Mouse (Mus musculus) limb, embryonic 12.5 days (tissue): Measurements from ENCODE around the gene C130032M10Rik. TPM values are rescaled to one million over a fixed set of nuclear protein-coding genes. Genes with fewer than 3 reads are reported as not detected.

Experiments used
- ATAC-seq: fragments of 200-750 bp; cut with Nextera tagmentation; 2 replicates; pipeline ENCODE4 v1.8.0; 2017; ENCODE audit warnings: low read depth, moderate TSS enrichment; ENCODE audit not compliant: insufficient number of reproducible peaks, insufficient read depth, low FRiP score, low TSS enrichment
- H3K27ac ChIP-seq: fragments of 300-500 bp; sonication (generic); 2 replicates; pipeline ENCODE4 v1.5.1; 2016; ENCODE audit warnings: mild to moderate bottlenecking, moderate library complexity
- H3K27me3 ChIP-seq: fragments of 300-500 bp; sonication (generic); 2 replicates; pipeline ENCODE4 v1.6.1; 2016; ENCODE audit warnings: mild to moderate bottlenecking, moderate library complexity
- H3K36me3 ChIP-seq: fragments of 300-500 bp; sonication (generic); 2 replicates; pipeline ENCODE4 v1.6.1; 2016; ENCODE audit warnings: mild to moderate bottlenecking, moderate library complexity
- H3K4me1 ChIP-seq: fragments of 300-500 bp; sonication (generic); replicated peaks from 2 replicates; pipeline ENCODE4 v1.6.1; 2016
- H3K4me2 ChIP-seq: fragments of 300-500 bp; sonication (generic); 2 replicates; pipeline ENCODE4 v1.6.1; 2016; ENCODE audit warnings: mild to moderate bottlenecking, moderate library complexity
- H3K4me3 ChIP-seq: fragments of 300-500 bp; sonication (generic); replicated peaks from 2 replicates; pipeline ENCODE4 v1.5.1; 2016; ENCODE audit warnings: mild to moderate bottlenecking
- H3K9ac ChIP-seq: fragments of 300-500 bp; sonication (generic); replicated peaks from 2 replicates; pipeline ENCODE4 v1.6.1; 2016; ENCODE audit warnings: mild to moderate bottlenecking, moderate library complexity
- H3K9me3 ChIP-seq: fragments of 300-500 bp; sonication (generic); 2 replicates; pipeline ENCODE4 v1.6.1; 2016; ENCODE audit warnings: mild to moderate bottlenecking, moderate library complexity
- WGBS: fragments of 180-500 bp; shearing (Covaris S2); methylation state at CpG from one replicate; pipeline ENCODE4 v1.1.7; 2016; 5-methylcytosine and 5-hydroxymethylcytosine counted together
- polyA plus RNA-seq: library from polyadenylated mRNA; unstranded; fragments of >200 nt; fragmentation: Nextera tagmentation; extraction: Ambion mirVana; gene quantifications from 2 replicates; pipeline ENCODE4 v1.2.1, GENCODE M21; 2016

The C130032M10Rik gene
- polyA plus RNA-seq, 1 experiment from 2014 or later: 0.70 TPM

GRCm38 (mm10) chr9:114562919-114563751 is 47.6 kb downstream of the C130032M10Rik start:
- no peaks in the 10 kb centered on the region for H3K9me3 ChIP-seq
- H3K9ac ChIP-seq: peak overlapping the region; percentile 89
- no peak for ATAC-seq
- peak overlapping the region; percentile 91 for H3K4me2 ChIP-seq
- H3K4me3 ChIP-seq: peak overlapping the region; percentile 72
- H3K4me1 ChIP-seq: peaks cover 46% of the 10 kb centered on the region
- peak overlapping the region; percentile 96 for H3K27ac ChIP-seq
- H3K36me3 ChIP-seq: no peaks in the 10 kb centered on the region
- H3K27me3 ChIP-seq: no peaks in the 10 kb centered on the region; the same call in none of the 2 replicates
- WGBS: under 1% methylated on average over 112 of the region's 122 CpGs

GRCm38 (mm10) chr9:114563761-114564606 is 48.5 kb downstream of the C130032M10Rik start, which contains the start of gene Trim71:
Gene Trim71 (minus strand): TSS chr9:114564369.
- Histone ChIP-seq H3K9me3 (no peaks in the 10 kb centered on the region), H3K4me1 (peaks cover 40% of the 10 kb centered on the region), H3K27ac (peak within 1 kb of the TSS; percentile 96), H3K9ac (peak within 1 kb of the TSS; percentile 89), H3K4me2 (peak within 1 kb of the TSS; percentile 91), H3K4me3 (peak within 1 kb of the TSS; percentile 72), H3K36me3 (no peaks in the 10 kb centered on the region), H3K27me3 (no peaks in the 10 kb centered on the region; the same call in 1 of the 2 replicates)
- WGBS: under 1% methylated on average over 79 of the region's 91 CpGs
- peak; percentile 38 for ATAC-seq

DNA sequence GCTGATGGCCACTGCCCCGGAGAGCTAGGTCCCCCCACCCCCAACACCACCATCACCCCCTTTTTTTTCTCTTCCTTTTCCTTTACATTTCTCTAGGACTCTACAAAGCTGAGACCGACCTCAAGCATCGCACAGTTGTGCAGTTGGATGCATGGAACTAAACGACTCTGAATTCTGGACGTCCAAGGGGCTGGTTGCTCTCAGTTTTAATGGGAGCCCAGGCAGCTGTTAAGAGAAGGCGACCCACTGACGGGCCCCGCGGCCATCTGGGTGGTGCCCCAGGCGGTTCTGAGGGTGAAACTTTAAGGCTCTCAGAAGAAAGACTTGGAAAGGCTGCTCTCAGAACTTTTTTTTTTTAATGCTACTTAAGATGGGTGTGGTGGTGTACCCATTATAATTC is 49.2 kb downstream of the C130032M10Rik start:
- Histone ChIP-seq H3K27ac (peak overlapping the region; percentile 96), H3K4me2 (peak overlapping the region; percentile 91), H3K36me3 (no peaks in the 10 kb centered on the region), H3K9me3 (no peaks in the 10 kb centered on the region), H3K4me1 (peaks cover 34% of the 10 kb centered on the region), H3K9ac (peak overlapping the region; percentile 89), H3K27me3 (no peaks in the 10 kb centered on the region; the same call in 1 of the 2 replicates), H3K4me3 (peak overlapping the region; percentile 72)
- ATAC-seq: peak; percentile 18; the same call in 1 of the 2 replicates
- under 1% methylated on average over 10 of the region's 10 CpGs for WGBS

Other genes starting within 250 kb of the C130032M10Rik start
- gene Bcl2a1c, start 185.6 kb upstream of the C130032M10Rik start, polyA plus RNA-seq: not detected in 2 replicates
- gene Crtap, start 125.0 kb upstream of the C130032M10Rik start, polyA plus RNA-seq: 89.0 and 92.9 TPM in 2 replicates
- 25.0 and 27.2 TPM in 2 replicates for gene Glb1, start 114.6 kb upstream of the C130032M10Rik start, polyA plus RNA-seq
- 10.2 and 10.7 TPM in 2 replicates for gene Tmppe, start 114.6 kb upstream of the C130032M10Rik start, polyA plus RNA-seq
- not detected in 2 replicates for gene Ccr4, start 10.8 kb upstream of the C130032M10Rik start, polyA plus RNA-seq
- 1.6 and 2.3 TPM in 2 replicates for gene Trim71, start 48.7 kb downstream of the C130032M10Rik start, polyA plus RNA-seq
- gene Cnot10, start 124.5 kb downstream of the C130032M10Rik start, polyA plus RNA-seq: 81.9 and 82.2 TPM in 2 replicates
- gene Dync1li1, start 173.1 kb downstream of the C130032M10Rik start, polyA plus RNA-seq: 69.0 and 77.4 TPM in 2 replicates
- gene Cmtm6, start 215.4 kb downstream of the C130032M10Rik start, polyA plus RNA-seq: 24.9 and 26.1 TPM in 2 replicates